Mouse (Mus musculus) liver, adult 2 months (tissue): Measurements from ENCODE around the gene Gast.

Experiments
- CTCF ChIP-seq: fragments of 200-500 bp; IDR thresholded peaks from 2 replicates; pipeline ENCODE4 v1.5.1; 2011; ENCODE audit warnings: low read depth, low read length, control low read depth
- POLR2A ChIP-seq: fragments of 200-500 bp; IDR thresholded peaks from 2 replicates; pipeline ENCODE4 v1.6.1; 2011; ENCODE audit warnings: low read length, control low read depth; ENCODE audit not compliant: insufficient read depth; ENCODE audit errors: extremely low read depth

- TF ChIP-seq CTCF (peak; percentile 92), POLR2A (no peak)
Observed at GRCm38 (mm10) chr11:100300293-100300692, 33.9 kb upstream of the Gast start.
